Mouse (Mus musculus): ENCODE measurements around the gene Rab11fip3.

Rab11fip3 gene

DNA sequence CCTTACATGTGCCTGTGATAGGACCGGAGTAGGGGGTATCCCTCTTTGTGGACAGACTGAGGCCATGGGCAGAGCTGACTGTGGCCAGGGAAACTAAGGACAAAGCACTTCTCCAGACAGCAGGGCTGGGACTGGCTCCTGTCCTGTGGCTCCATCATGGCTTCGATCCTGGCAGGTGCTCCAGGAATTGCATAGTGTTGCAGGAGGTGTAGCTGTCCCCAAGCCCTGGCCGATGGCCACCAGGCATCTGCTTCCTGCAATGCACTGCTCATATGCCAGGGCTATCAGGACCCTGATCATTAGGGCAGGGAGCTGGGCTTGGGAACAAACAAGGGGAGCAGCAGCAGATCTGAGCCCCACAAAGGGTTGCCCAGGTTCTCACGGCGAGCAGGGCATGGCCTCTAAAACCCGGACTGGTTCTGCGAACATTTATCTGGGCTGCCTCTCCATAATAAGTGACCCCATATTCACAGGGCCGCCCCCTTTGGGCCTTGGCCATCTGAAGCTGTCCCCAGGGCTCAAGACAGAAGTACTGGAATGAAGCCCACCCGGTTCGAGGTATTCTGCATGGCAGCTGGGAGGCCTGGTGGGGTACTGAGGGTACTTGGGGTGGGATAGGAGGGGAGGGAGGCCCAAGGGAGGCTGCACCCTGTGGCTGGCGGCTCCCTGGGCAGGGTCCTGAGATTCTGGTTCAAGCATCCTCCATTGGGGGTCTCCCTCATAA is 110.4 kb downstream of the Rab11fip3 start:
- no peak for DNase-seq (ENCODE audit: extremely low spot score, low spot score)

DNA sequence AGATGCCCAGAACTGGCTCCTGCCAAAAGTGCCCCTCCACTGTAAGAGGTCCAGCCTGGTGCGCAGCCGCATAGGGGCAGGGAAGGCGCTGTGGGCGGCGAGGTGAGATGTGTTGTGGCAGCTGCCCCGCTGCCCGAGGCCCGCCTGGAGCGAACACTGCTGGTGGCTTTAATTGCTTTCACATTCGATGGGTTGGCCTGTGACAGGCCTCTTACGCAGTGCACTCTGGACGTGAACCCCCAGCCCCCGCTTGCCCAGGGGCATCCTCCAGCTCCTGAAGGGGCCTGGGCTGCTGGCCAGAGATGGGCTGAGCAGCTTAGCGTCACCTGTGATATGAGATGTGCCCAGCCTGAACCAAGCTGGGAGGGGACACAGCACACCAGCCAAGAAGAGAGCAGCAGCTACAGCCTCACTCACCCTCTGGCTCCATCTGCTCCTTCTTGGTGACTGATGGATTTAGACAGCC is 111.7 kb downstream of the Rab11fip3 start:
- no peak for DNase-seq (ENCODE audit: extremely low spot score, low spot score)

DNA sequence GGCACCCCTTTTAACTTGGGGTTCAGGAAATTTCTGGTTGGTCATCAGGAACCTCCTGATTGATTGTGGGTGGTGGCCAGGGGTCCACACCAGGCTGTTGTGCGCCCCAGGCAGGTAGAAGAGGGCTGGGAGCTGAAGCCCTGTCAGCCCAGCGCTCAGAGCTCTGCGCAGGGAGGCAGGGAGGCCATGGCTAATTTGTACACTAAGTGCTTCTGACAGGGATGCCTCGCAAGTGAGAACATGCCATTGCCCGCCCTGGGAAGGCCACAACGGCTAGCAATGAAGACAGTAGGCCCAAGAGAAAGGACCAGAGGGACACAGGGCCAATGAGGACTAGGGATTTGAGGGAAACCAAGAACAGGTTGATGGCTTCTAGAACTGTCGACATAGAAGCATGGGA is 112.7 kb downstream of the Rab11fip3 start:
- DNase-seq (ENCODE audit: extremely low spot score, low spot score), result no peak

DNA sequence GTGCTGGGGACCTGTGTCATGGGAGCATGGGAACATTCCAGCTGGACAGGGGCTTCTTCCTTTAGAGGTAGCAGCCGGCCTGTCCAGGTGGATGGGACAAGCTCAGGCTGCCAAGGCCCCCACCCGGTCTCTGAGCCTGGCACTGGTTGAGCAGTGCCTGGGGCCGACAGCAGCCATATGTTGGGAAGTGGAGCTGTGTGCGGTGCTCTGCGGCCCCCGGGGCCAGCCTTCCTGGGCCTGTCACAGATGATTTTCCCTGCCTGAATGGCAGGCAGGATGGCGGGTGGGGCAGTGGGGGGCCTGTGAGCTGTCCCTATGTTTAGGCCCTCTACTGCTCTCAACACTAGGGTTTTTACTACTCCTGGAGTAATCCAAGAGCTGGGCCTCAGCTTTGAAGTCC is 113.2 kb downstream of the Rab11fip3 start:
- no peak for DNase-seq (ENCODE audit: extremely low spot score, low spot score)

DNA sequence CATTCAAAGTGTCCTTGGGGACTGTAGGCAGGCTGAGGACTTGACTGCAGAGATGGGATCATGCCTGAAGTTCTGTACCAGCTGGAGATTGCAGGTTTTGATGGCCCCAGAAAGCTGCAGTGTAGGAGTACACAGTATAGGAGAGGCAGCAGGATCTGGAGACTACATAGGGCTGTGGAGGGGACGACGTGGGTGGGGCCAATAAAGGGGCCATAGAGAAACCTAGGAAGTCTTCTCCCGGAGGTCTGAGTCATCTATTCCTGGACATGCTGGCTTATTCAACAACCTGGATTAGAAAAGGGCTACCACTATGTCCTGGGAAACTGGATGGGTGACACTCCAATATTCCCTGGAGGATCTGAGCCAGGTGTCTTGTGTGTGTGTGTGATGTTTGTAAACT is 113.6 kb downstream of the Rab11fip3 start:
- no peak for DNase-seq (ENCODE audit: extremely low spot score, low spot score)

DNA sequence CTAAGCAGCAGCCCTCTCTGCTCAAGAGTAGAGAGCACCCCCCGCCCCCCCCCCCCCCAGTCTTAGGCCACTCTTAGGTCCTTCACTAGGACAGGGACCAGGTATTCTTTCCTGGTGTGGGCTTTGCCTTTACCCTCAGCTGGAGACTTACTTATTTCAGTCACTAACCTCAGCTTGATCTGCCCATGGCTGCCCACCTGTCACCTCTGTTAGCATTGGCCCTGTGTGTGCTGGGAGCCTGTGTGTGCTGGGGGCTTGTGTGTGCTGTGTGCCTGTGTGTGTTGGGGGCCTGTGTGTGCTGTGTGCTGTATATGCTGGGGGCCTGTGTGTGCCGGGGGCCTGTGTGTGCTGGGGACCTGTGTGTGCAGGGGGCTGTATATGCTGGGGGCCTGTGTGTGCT is 114.7 kb downstream of the Rab11fip3 start:
- DNase-seq (ENCODE audit: extremely low spot score, low spot score), result no peak

DNA sequence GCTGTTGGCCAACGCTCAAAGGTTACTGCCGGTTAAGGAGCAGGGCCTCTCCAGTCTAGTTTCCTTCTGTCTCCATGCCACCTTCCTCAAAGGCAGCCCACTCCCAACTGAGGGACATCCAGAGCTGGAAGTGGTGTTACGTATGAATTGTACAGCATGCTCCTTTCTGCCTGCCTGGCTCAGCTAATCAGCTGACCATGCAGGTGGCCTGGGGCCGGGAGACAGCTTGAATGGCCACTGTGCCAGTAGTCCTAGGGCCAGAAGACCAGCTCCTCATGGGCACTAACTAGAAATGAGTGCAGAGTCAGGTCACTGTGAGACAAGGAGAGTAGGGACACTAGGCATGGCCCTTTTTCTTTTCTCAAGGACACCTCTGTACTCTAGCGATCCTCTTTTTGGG is 116.2 kb downstream of the Rab11fip3 start:
- DNase-seq (ENCODE audit: extremely low spot score, low spot score), result no peak

DNA sequence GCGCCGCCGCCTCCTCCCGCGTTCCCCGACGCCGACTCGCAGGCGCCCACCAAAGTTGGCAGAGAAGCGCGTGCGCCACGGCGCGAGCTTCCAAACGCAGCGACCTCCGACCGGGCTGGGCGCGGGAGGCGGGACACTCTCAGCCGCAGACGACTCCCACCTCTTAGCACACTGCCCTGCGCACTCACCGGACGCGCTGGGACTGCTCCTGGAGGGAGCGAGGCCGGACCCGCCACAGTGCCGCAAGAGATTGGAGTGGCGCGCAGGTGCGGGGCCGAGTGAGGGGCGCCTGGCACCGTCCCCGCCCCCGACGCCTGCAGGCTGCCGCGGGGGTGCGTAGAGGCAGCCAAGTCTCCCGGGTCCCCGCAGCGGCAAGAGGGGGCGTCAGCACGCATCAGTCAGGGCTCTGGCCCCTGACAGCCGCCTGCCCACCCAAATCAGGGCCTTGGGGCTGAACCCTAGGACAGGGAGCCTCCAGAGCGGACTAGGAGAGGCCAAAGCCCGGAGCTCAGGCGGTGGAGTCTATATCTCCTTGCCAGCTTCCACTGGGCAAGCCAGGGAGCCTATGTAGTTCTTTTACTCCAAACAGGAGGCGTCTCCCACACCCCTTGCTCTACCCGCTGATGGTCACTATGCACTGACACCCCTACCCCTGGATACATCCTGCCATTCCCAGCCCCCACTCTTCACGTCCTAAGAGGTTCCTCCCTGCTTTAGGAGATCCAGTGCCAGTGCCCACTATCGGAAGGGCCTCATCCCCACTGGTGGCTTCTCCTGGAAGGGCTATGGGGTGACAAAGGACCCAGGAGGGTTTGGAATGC is 117.3 kb downstream of the Rab11fip3 start, which contains the start of gene A930017K11Rik:
Gene A930017K11Rik, minus strand, starts transcription at position 763 of the 821 bp plus-strand sequence.
- peak; percentile 38 for DNase-seq (ENCODE audit: extremely low spot score, low spot score)

DNA sequence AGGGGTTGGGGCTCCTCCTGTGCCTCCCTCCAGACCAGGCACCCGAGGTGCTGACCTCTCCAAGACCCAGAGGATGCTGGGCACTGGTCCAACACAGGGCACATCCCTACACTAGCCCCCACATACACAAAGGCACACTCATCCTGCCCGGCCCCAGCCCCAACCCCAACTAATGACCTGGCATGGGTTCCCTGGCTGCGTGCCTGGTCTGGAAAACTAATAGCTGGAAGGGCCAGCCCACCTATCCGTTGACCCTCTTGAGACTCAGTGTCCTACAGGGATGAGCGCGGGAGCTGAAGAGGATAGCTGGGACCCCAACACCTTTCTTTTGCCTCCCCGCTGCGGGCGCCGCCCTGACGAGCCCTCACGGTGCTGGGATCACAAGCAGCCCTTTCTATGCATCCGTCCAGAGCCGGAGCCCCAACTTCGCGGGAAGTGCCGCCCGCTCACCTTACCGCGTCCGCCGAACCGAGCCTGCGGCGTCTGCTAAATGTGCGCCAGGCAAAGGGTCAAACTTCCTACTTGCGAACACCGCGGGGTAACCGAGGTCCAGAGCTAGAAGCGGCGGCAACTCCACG is 118.0 kb downstream of the Rab11fip3 start:
- DNase-seq (ENCODE audit: extremely low spot score, low spot score), result no peak

DNA sequence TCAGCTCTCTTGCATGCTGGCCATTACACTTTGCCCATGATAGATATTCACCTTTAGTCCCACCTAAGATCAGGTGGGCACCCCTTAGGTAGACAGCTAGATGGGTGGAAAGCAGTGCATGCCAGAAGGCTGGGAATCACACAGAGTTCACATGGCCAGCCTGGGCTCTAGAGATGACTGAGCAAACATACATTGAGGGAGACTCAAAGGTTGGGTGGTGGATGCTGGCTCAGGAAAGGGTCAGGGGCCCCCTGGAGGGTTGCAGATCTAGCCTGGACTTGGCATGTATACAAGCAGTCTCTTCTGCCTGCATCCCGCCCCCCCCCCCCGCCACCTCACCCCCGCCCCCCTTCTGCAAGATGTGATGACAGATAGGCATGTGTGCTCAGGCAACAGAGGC is 118.6 kb downstream of the Rab11fip3 start:
- no peak for DNase-seq (ENCODE audit: extremely low spot score, low spot score)

DNA sequence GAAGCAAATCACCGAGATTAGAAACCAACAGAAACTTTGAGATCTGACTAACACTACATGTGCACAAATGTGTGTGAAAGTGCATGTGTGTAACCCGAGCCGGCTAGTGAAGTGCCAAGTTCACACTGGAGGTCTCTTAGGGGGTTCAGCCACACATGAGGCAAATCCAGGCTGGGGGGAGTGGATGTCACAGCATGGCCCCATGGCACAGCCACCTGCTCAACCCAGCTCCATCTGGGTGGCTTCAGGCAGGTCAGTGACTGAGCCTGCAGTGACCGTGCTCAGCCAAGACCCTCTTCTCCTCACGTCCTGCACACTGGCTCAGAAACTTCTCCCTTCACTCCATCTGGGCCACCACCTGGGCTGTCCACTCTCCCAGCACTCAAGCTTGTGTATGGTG is 119.4 kb downstream of the Rab11fip3 start:
- DNase-seq (ENCODE audit: extremely low spot score, low spot score), result no peak

DNA sequence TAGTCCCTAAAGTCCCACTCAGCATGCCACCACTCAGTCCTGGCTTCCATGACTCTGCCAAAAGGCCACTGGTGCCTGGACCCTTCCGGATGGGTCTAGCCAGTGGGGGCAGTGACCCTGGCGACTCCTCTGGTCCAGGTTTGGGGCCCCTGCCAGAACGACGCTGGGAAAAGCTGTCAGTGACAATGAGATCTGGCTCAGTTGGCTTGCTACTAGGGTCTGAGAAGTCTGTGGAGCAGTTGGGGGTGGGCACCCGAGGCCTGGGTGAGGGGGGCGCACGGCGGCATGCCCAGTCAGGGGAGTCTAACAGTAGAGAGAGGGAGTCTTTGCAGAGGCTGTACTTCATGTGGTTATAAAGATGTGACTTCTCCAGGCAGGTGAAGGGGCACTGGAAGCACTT is 121.3 kb downstream of the Rab11fip3 start:
- no peak for DNase-seq (ENCODE audit: extremely low spot score, low spot score)

DNA sequence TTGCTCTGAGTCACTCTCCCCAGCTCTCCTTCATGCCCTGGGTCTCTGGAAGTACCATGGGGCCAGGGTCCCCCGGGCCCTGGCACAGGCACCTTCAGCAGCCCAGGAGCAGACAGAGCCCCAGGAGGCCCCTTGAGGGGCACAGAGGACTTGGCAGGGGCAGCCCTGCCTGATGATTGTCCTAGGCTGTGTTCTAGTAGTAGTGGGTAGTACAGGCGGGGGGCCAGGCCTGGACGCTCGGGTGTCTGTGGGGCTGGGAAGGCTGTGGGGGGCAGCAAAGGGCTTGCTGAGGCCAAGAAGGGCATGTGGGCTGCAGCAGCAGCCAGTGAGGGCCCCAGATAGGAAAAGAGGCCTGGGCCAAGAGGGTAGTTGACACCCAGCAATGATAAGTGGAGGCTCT is 121.8 kb downstream of the Rab11fip3 start:
- DNase-seq (ENCODE audit: extremely low spot score, low spot score), result no peak

DNA sequence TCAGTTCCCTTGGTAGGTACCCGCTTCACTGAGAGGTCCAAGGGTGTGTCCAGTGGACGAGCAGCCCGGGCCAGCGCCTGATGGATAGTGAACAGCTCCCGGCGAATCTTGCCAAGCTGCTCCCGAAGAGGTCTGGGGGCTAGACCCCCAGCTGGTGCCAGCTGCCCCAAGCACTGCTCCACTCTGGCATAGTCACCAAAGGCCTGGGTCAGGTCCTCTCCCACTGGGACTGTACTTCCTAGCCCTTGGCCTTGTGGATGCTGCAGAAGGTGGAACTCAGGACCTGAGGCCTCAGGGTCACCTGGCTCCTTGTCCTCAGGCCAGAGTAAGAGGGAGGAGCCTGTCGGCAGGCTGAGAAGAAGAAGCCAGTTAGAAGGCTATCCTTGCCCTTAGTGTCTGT is 122.5 kb downstream of the Rab11fip3 start:
- no peak for DNase-seq (ENCODE audit: extremely low spot score, low spot score)

DNA sequence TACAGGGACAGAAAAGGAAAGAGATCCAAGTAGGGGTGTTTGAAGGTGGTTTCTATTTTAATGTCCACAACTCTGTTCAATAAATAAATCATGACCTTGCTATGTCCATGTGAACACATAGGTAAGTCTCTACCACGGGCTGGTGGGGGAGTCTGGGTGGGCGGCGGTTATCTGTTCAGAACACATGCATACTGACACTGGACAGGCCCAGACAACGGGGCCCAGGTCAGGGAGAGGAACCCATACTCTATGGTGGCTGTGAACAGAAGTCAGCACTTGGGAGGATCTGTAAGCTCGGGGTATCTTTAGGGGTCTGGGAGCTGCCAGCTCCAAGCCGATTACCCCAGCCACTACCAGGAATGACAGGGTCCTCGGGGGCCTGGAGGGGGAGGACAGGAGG is 123.0 kb downstream of the Rab11fip3 start:
- no peak for DNase-seq (ENCODE audit: extremely low spot score, low spot score)

DNA sequence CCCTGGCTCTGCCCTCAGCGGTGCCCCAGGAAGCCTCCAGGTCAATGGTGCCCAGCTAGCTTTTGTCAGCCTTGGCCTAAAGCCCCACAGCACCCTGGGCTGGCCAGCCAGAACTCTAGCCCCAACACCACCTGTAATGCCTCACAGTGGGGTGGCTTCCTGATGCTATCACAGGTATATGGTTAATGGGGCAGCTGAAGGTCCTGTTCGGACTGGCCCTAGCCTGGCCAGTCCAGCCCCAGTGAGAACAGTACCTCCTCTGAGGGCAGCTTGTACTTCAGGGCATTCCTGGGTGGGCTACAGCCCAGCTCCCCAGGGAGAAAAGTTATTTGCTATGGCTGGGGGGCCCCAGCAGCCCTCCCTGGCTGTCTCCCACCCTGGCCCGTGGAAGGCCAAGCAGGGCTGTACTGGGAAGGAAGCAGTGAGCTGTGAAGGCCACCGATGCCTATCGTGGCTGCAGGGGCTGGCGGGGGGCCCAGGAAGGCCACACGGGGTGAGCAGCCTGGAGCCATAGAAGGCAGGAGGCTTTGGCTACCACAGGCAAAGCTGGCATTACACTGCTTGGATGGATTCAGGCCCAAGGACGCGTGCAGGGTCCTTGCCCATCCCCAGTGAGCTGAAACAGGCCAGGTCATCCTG is 123.7 kb downstream of the Rab11fip3 start:
- DNase-seq (ENCODE audit: extremely low spot score, low spot score), result no peak

DNA sequence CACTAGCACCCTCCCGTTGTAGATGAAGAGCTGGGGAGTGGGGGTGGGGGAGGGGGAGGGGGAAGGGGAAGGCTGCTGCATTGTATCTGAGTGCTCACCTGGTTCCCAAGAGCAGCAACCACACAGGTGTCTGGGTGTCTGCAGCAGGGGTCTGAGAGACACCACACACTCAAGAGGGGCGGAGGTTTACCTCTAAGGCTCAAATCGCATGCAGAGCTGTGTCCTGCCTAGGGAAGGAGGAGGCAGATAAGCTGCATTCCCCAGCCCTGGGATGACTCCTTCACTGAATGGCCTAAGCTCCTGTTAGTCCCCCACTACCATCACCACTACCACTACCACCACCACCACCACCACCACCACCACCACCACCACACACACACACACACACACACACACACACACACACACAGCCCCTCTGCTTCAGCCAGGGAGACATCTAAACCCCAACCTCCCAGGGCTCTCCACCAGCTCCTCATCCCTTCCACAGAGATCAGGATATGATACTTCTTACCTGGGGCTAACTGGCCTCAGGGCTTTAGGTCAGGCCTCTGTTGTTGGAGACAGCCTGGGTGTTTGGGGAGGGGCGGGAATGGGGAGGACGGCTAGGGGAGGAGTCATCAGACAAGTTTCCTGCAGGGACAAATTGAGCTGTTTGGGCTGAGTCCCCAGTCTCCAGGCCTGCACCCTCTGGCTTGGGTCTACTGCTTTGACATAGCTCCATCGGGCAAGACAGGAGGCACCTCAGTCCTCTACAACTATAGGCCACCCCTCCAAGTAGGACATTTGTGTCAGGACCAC is 124.8 kb downstream of the Rab11fip3 start, which contains the start of the genes Pigq and Nhlrc4:
Gene Pigq, minus strand, starts transcription at position 571 of the 798 bp plus-strand sequence.
Gene Nhlrc4, minus strand, starts transcription at position 596 of the 798 bp plus-strand sequence.
- no peak for DNase-seq (ENCODE audit: extremely low spot score, low spot score)

DNA sequence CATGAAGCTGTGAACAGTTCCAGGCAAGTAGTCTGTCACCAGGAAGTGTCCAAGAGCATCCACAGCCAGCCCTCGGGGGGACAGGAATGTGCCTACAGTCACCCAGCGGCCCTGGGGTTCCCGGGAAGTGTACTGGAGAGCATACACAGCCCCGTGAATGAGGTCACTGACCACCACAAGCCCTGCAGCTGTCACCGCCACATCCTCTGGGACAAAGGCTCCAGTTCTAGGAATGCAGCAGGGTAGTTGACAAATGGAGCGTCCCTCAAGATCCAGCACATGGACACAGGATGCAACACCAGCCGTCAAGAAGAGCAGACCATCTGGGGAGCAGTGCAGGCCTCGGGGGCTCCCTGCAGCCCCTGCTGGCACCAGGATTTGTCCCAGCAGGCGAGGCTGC is 125.6 kb downstream of the Rab11fip3 start:
- no peak for DNase-seq (ENCODE audit: extremely low spot score, low spot score)

DNA sequence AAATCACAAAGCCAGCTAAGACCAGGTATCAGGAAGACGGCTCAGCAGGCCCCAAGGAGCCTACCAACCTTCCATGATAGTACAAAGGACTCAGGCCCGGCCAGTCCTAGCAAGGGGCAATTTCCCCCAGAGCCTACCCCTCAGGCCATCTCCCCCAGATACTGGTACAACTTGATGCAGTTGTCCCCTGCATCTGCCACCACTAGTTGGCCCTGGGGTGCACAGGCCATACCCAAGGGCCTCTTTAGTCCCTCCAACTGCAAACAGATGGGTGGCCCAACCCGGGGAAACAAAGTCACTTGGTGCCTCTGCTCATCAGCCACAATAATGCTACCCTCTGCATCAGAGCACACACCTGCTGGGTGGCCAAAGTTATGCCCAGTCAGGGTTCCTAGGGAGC is 126.1 kb downstream of the Rab11fip3 start:
- DNase-seq (ENCODE audit: extremely low spot score, low spot score), result no peak

DNA sequence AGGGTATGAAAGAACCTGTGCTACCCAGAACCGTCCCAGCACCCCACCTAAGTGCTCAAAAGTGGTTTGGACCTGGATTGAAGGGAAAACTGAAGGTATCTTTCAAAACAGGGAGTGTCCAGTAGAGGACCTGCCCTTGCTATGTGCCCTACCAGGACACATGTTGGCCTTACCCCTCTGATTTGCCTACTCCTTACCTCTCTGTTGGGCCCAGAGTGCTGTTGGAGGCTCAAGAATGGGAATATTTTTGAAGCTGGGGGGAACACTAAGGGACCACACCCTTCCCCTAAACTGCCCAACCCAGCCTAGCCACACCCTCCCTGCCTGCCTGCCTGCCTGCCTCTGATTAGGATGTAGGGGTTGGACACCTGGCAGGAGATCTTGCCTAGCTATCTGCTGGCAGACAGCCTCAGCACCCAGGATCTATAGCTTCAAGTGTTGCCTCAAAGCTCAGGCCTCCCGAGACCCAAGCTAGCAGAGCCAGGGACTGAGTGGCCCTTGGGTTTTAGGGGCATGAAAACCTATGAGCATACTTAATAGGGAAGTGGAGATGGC is 126.7 kb downstream of the Rab11fip3 start:
- DNase-seq (ENCODE audit: extremely low spot score, low spot score), result no peak
